Mouse (Mus musculus) retina, postnatal 7 days (tissue): ENCODE data around the gene Tcf20.
"Not testable (repeated sequence)": the region's sequence is repeated elsewhere in the genome, so short reads cannot be mapped to it uniquely, and the experiment has no call there.

ENCODE experiments used
- DNase-seq: peaks from one replicate; pipeline ENCODE4 v3.0.0-alpha.2; 2012; ENCODE audit warnings: low read depth, low spot score

Gene Tcf20

GRCm38 (mm10) chr15:82810556-82810955, 177.1 kb downstream of the Tcf20 start:
- no peak for DNase-seq

GRCm38 (mm10) chr15:82809511-82809910, 178.2 kb downstream of the Tcf20 start:
- DNase-seq = no peak

- no peak for DNase-seq
These were observed 180.5 kb downstream of the Tcf20 start for GRCm38 (mm10) chr15:82806969-82807763.

GRCm38 (mm10) chr15:82804708-82805639, 182.7 kb downstream of the Tcf20 start:
- DNase-seq = peak; percentile 56

- DNase-seq = no peak
These were observed 191.7 kb downstream of the Tcf20 start for GRCm38 (mm10) chr15:82795936-82796440.

GRCm38 (mm10) chr15:82794277-82794676, 193.4 kb downstream of the Tcf20 start, which contains the start of gene Cyp2d26:
Gene Cyp2d26, minus strand, starts transcription at chr15:82794294.
- no peak for DNase-seq

GRCm38 (mm10) chr15:82793868-82794267, 193.8 kb downstream of the Tcf20 start:
- DNase-seq = no peak

- DNase-seq = no peak
These were observed 194.2 kb downstream of the Tcf20 start for GRCm38 (mm10) chr15:82793454-82793853.

GRCm38 (mm10) chr15:82792566-82792965, 195.1 kb downstream of the Tcf20 start:
- no peak for DNase-seq

GRCm38 (mm10) chr15:82784581-82784980, 203.1 kb downstream of the Tcf20 start:
- no peak for DNase-seq

- DNase-seq = no peak
These were observed 203.9 kb downstream of the Tcf20 start for GRCm38 (mm10) chr15:82783800-82784199.

GRCm38 (mm10) chr15:82777856-82778255, 209.8 kb downstream of the Tcf20 start:
- not testable (repeated sequence) for DNase-seq

- no peak for DNase-seq
These were observed 221.7 kb downstream of the Tcf20 start for GRCm38 (mm10) chr15:82765943-82766342.

GRCm38 (mm10) chr15:82764881-82765280, 222.8 kb downstream of the Tcf20 start:
- no peak for DNase-seq

- DNase-seq = no peak
These were observed 223.8 kb downstream of the Tcf20 start, which contains the start of gene Cyp2d40 for GRCm38 (mm10) chr15:82763631-82764420. Gene Cyp2d40, minus strand, starts transcription at chr15:82764183.
